In the genomic region with DNA sequence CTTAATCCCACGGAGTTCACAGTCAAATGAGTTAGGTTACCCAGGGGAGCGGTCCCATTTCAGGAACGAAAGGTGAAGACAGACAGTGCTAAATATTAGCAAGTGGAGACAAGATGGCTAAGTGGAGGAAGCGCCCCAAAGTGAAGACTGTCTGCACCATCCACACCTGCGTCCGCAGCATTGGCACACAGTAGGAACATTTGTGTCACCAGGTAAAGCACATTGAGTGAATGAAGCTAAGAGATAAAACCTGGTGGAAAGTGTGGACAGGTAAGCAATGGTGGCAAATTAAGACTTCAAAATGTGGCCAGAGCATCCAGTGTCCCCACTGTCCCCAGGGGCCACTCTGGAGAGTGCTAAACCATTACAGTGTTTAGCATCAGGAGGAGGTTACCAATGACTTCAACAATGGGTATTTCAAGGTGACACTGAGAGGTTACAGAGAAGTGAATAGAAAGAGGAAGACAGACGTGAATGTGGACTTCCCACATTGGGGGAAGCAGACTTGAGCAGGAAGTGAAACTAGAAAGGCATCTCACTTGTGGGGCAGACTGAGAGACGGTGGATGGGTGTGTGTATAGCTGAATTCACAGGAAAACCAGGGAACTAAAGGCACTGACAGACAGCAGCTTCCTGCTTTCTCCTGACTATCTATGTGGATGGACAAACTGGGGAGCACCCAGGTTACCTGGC, we compare ENCODE assay signal across 18 mouse cellular contexts. TPM values are rescaled to one million over a fixed set of nuclear protein-coding genes. Genes with fewer than 3 reads are reported as not detected.
DNase-seq lines count a peak whose midpoint lies in the region; ATAC-seq and TF ChIP-seq lines count a peak whose summit lies in the region.
"Had no signal": no experiment of that assay in that cellular context is flagged by ENCODE, and none has a peak within 500 bp of the region (broad histone marks: within the 10 kb centered on the region; RNA-seq: fewer than 3 reads in every experiment).

No protein-coding gene starts in this region.

- H3K4me1 ChIP-seq in thymus, adult 2 months (replicated peaks; ENCODE audit: control insufficient read depth, insufficient read depth, low read length), result peaks cover 7% of the 10 kb centered on the region
- H3K4me1 ChIP-seq: embryonic facial prominence, embryonic 15.5 days; limb, embryonic 15.5 days; neural tube, embryonic 12.5 days had no signal

- ATAC-seq in inflammation-experienced regulatory T-cells, adult 6 months, result peak; percentile 84
- ATAC-seq: hindbrain, postnatal 0 days had no signal

- no peaks in the 10 kb centered on the region for H3K27me3 ChIP-seq in thymus, adult 2 months (ENCODE audit: control insufficient read depth, insufficient read depth, low read length)
- H3K27me3 ChIP-seq: embryonic facial prominence, embryonic 15.5 days; limb, embryonic 15.5 days; neural tube, embryonic 12.5 days had no signal

- peaks cover 77% of the 10 kb centered on the region for H3K36me3 ChIP-seq in thymus, adult 2 months (ENCODE audit: control insufficient read depth, insufficient read depth, low read length)

- intact Hi-C loops in heart, postnatal 36 days (cut with DNase I), result no loop called here

- peak overlapping the region; percentile 39; the same call in 1 of the 2 replicates for H3K27ac ChIP-seq in thymus, adult 2 months (ENCODE audit: control insufficient read depth, insufficient read depth, low read length)
- H3K27ac ChIP-seq: embryonic facial prominence, embryonic 15.5 days; hindbrain, postnatal 0 days; limb, embryonic 15.5 days; neural tube, embryonic 12.5 days had no signal

- TF ChIP-seq POLR2A in thymus, adult 2 months (IDR thresholded peaks at IDR 0.05; ENCODE audit: control insufficient read depth, extremely low read depth, insufficient read depth, low read length, poor library complexity), result no peak

- no peak for TF ChIP-seq CTCF in thymus, adult 2 months (IDR thresholded peaks at IDR 0.05; ENCODE audit: borderline replicate concordance, control insufficient read depth, extremely low read depth, insufficient read depth, low read length, poor library complexity)

- no peak overlapping the region for H3K4me3 ChIP-seq in thymus, adult 2 months (ENCODE audit: control insufficient read depth, insufficient read depth, low read length)
- H3K4me3 ChIP-seq: embryonic facial prominence, embryonic 15.5 days; limb, embryonic 15.5 days; neural tube, embryonic 12.5 days had no signal

- DNase-seq in heart, adult 8-10 months (ENCODE audit: low spot score), result peak; percentile 9
- no peak for DNase-seq in heart, postnatal 36 days
- DNase-seq in thymus, adult 2 months, result no peak
- no peak for DNase-seq in thymus, postnatal 36 days
- DNase-seq in spleen, postnatal 36 days (ENCODE audit: low spot score in 2 of 2), result peak; percentile 79 to 85
- no peak for DNase-seq in ovary, postnatal 14 days (ENCODE audit: low spot score)
- DNase-seq in adipocyte (ENCODE audit: low spot score), result no peak
- DNase-seq: adrenal gland, adult 8-10 months; cerebellum, adult 8-10 months; kidney, adult 9 months; kidney, postnatal 4 days; midbrain, embryonic 14.5 days; right cerebral cortex, postnatal 4 days had no signal

- WGBS in thymus, adult 2 months, result 75% methylated on average over 8 of the region's 8 CpGs

RNA-seq across cellular contexts. Expression of a gene that starts 16.2 kb away (rescaled TPM):
- total RNA-seq in heart, adult 8-10 months (2022), result not detected
- total RNA-seq in heart, postnatal 36 days (2021), result not detected
- 2.4 and 3.2 TPM in 2 replicates for polyA plus RNA-seq in thymus, adult 2 months (2012; rRNA removed)
- 1 to 10 TPM in 1 of 3 experiments, under 1 TPM in 2; 0.34 to 1.0 (median 0.69) TPM for polyA plus RNA-seq in inflammation-experienced regulatory T-cells, adult 6 months (2017; shearing (Covaris generic))
- polyA plus RNA-seq: embryonic facial prominence, embryonic 15.5 days; neural tube, embryonic 12.5 days had no signal

RNA-seq across cellular contexts. Expression of a gene that starts 37.0 kb away (rescaled TPM):
- total RNA-seq in heart, adult 8-10 months (2022), result 1 to 10 TPM; 4.7 to 7.6 (median 6.2) TPM
- 1 to 10 TPM; 7.9 to 8.9 TPM for total RNA-seq in heart, postnatal 36 days (2021)
- 103 and 119 TPM in 2 replicates for polyA plus RNA-seq in thymus, adult 2 months (2012; rRNA removed)
- 10 to 100 TPM; 48.8 to 63.8 (median 56.9) TPM for polyA plus RNA-seq in inflammation-experienced regulatory T-cells, adult 6 months (2017; shearing (Covaris generic))

Comparison
In these comparisons a context has a peak if more than half of its experiments do, and no peak if none do; other contexts are left out.
1. DNase-seq: peak in heart, adult 8-10 months (single experiment) and spleen, postnatal 36 days (2 of 2); none in heart, postnatal 36 days (0 of 2), thymus, adult 2 months (single experiment), thymus, postnatal 36 days (0 of 2), ovary, postnatal 14 days (single experiment) and adipocyte (single experiment).